Mouse (Mus musculus): ENCODE data around the gene Gm44511.
"Not testable (repeated sequence)": the region's sequence is repeated elsewhere in the genome, so short reads cannot be mapped to it uniquely, and the experiment has no call there.

GRCm38 (mm10) chr6:128790491-128790994 lies 35.6 kb downstream of the Gm44511 start:
- not testable (repeated sequence) for TF ChIP-seq CTCF (conservative IDR thresholded peaks at IDR 0.05; ENCODE audit: insufficient read depth, insufficient read length, low read depth, low read length); POLR2A (IDR thresholded peaks at IDR 0.05; ENCODE audit: low read depth, low read length)
